Mouse (Mus musculus) kidney, adult 11 months (tissue): ENCODE data around the gene Cd1d1.

Experiments used
- DNase-seq: peaks from one replicate; pipeline ENCODE4 v3.0.0; 2022

Gene Cd1d1

GRCm38 (mm10) chr3:86960656-86961394 is 38.4 kb downstream of the Cd1d1 start:
- no peak for DNase-seq

- DNase-seq = no peak
Observed at GRCm38 (mm10) chr3:86959088-86959487, 40.2 kb downstream of the Cd1d1 start.

GRCm38 (mm10) chr3:86955376-86955775 is 43.9 kb downstream of the Cd1d1 start:
- DNase-seq = no peak

- no peak for DNase-seq
Observed at GRCm38 (mm10) chr3:86954521-86954920, 44.7 kb downstream of the Cd1d1 start.

GRCm38 (mm10) chr3:86953819-86954218 is 45.4 kb downstream of the Cd1d1 start:
- no peak for DNase-seq

GRCm38 (mm10) chr3:86950652-86951051 is 48.6 kb downstream of the Cd1d1 start:
- DNase-seq = no peak
